Mouse (Mus musculus) lung, adult 2 months (tissue): Measurements from ENCODE around the gene Fam213b. TPM values are rescaled to one million over a fixed set of nuclear protein-coding genes. Genes with fewer than 3 reads are reported as not detected.
A peak's percentile ranks its signal among the peaks of the same experiment; 100 is the strongest.

ENCODE experiments used
- DNase-seq: peaks from one replicate; pipeline ENCODE4 v3.0.0; 2022
- H3K4me1 ChIP-seq: fragments of 200-500 bp; 2 replicates; pipeline ENCODE4 v1.6.1; 2011; ENCODE audit warnings: low read length; ENCODE audit not compliant: control insufficient read depth, insufficient read depth
- H3K4me3 ChIP-seq: fragments of 200-500 bp; replicated peaks from 2 replicates; pipeline ENCODE3; 2011; ENCODE audit warnings: low read depth, mild to moderate bottlenecking, control low read depth, low read length; ENCODE audit errors: extremely low read depth
- CTCF ChIP-seq: fragments of 200-500 bp; IDR thresholded peaks from 2 replicates; pipeline ENCODE4 v1.5.1; 2011; ENCODE audit warnings: mild to moderate bottlenecking, low read length, control low read depth; ENCODE audit not compliant: insufficient read depth
- POLR2A ChIP-seq: fragments of 200-500 bp; IDR thresholded peaks from 2 replicates; pipeline ENCODE4 v1.6.1; 2011; ENCODE audit warnings: low read depth, mild to moderate bottlenecking, control low read depth, low read length, borderline replicate concordance; ENCODE audit errors: extremely low read depth
- WGBS: fragments of 180-500 bp; shearing (Covaris S2); methylation state at CpG from one replicate; pipeline ENCODE4 v1.1.7; 2018; 5-methylcytosine and 5-hydroxymethylcytosine counted together
- polyA plus RNA-seq: library from polyadenylated mRNA; depleted of rRNA; stranded (reverse); fragments of >200 nt; gene quantifications from 2 replicates; pipeline ENCODE4 v1.2.3, GENCODE M21; 2012

Fam213b gene
- polyA plus RNA-seq, 1 experiment, result 14.8 TPM

DNA sequence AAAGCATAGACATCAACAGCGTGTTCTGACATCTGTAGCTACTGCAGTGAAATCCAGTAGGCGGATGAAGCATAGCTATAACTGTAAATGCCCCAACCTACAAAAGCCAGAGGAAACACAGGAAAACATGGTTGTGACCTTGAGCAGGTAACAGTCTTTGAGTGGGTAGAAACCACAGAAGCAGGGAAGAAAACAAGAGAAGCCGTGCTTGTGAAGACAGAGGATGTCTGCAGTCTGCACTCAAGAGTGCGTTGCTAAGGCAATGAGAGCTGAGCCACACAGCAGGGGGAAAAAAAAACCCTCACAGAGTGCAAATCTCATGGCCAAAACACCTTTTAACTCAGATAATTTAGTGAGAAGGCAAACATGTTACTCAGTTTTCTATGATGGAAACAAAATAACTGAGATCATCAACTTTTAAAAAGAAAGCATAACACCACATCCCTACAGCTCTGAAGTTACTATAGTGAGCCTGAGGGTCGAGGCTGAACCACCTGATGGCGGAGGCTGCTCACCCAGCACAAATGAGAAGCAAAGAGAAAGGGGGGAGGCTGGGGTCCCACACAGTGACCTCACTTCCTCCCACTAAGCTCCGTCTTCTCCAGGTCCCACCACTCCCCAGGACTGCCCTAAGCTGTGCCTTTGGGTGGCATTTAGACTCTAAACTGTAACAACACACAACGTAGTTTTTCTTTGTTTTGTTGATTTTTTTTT is 37.8 kb upstream of the Fam213b start:
- 51% methylated on average over 8 of the region's 8 CpGs for WGBS
- TF ChIP-seq POLR2A (no peak), CTCF (no peak)
- no peak for DNase-seq
- Histone ChIP-seq H3K4me1 (no peaks in the 10 kb centered on the region), H3K4me3 (no peak overlapping the region)

DNA sequence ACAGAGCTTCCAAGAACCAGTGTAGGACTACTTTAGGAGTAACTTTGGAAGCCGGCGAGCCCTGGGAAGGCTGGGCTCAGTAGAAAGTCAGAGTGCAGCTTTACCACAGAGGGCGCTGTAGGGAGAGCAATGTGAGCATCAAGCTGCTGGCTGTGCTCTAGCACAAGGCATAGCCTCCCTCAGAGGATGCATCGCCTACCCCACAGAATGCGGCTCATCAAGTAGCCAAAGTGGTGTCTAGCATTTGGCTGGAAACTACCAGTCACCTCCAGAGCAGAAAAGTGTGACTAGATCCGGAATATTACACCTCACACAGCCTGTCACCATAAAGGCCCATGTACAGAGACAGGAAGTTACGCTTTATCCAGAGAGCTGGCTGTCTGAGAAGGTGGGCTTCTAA is 36.9 kb upstream of the Fam213b start:
- WGBS, result 84% methylated on average over 7 of the region's 7 CpGs
- no peak for DNase-seq
- TF ChIP-seq CTCF (no peak), POLR2A (no peak)

DNA sequence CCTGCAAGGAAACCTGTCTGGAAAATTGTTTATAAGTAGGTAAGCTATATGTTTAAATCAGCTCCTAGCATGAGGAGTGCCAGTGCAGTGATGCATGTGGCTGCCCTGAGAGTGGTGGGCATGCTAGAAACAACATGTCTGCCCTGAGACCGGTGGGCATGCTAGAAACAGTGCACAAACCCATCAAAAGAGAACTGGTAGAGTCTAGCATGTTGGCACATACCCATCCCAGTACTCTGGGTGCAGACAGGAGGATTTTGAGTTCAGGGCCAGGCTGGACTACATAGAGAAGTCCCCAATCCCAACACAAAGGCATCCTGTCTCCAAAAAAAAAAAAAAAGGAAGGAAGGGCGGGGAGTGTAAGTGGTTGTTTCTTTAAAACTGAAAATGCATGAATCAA is 35.9 kb upstream of the Fam213b start:
- DNase-seq, result no peak
- WGBS, result 71% methylated on average over 2 of the region's 2 CpGs
- no peaks in the 10 kb centered on the region for H3K4me1 ChIP-seq
- no peak for TF ChIP-seq CTCF
- no peak for TF ChIP-seq POLR2A
- no peak overlapping the region for H3K4me3 ChIP-seq

More for the DNA sequence above, 36.9 kb upstream of the Fam213b start:
- no peak overlapping the region for H3K4me3 ChIP-seq
- no peaks in the 10 kb centered on the region for H3K4me1 ChIP-seq

DNA sequence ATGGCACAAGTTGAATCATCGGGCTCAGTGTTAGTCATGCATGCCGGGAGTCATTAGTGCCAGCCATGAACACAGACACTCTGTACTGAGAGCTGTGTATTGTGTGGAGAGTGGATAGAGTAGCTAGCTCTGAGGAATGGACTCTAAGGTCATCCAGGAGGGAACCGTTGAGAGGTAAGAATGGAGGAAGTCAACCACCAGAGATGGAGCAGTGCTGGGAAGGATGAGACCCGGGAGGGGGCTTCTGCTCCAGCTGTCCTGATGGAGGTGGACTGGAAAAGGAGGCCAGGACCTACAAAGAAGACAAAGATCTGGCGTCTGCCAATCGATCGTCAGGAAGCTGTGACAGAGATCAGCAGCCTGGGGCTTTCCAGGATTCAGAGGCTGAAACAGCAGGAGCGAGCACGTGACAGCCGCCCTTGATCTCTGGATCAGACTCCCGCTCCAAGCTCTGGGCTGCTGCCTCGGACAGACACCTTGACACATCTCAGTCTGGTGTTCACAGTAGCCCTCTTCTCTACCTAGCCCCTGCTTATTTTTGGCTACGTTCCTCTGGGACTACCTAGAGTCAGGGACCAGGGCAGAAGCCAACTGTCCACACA is 34.5 kb upstream of the Fam213b start:
- WGBS, result 66% methylated on average over 13 of the region's 13 CpGs
- H3K4me3 ChIP-seq, result no peak overlapping the region
- H3K4me1 ChIP-seq, result peaks cover 4% of the 10 kb centered on the region
- TF ChIP-seq POLR2A, result no peak
- DNase-seq, result no peak

DNA sequence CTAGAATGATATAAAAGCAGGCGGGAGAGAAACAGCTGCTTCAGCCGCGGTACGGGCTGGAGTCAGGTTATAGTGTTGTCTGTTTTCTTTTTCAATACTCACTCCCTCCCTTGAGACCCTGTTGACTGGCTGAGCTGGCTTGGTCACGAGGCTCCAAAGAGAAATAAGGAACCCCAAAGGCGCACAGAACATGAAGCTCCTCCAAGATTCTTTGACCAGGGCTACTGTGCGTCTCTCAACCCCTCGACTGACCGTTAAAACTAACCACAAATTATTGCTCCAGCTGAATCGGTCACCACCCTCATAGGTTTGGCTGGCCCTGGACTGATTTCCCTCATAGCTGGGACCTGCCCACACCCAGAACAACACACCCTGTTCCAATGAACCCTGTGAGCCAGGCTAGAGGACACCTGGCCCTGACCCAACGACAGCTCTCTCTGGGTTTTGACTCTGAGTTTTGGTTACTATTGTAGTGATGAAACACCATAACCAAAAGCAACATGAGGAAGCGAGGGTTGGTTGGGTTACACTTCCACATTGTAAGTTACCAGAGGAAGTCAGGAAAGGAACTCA is 30.2 kb upstream of the Fam213b start:
- 72% methylated on average over 12 of the region's 12 CpGs for WGBS
- Histone ChIP-seq H3K4me1 (peaks cover 6% of the 10 kb centered on the region), H3K4me3 (no peak overlapping the region)
- TF ChIP-seq POLR2A (no peak), CTCF (no peak)
- DNase-seq, result no peak

DNA sequence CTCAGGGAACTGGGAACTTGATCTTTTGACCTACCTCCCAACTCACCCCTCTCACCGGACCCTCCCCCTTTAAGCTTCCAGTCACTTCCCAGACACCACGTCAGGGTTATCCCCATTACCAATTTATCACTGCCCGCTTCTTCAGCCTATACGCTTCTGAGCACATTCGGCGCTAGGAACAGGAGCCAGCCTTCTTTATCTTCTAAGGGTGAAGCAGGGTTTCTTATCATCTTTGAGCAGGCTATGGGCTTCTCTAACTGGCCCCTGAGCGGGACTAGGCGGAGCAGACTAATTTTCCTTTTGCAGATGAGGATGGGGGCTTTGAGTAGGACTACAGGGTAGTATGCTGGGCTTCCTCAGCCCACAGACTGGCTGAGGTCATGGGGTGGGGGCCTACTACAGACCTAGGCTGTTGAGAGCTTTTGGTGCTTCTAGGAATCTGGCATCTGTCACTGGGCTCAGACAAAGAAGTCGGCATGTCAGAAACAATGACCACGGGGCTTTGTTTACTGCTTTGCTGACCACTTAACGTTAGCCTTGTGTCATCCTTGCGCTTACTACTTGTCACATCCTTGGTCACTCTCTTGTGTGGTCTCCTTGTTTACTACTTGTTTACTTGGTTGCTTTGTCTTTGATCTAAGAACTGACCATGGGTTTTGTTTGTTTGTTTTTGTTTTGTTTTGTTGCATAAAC is 29.6 kb upstream of the Fam213b start, which contains the start of gene Tnfrsf14:
TSS of gene Tnfrsf14 (minus strand) at position 169 of the 693 bp plus-strand sequence.
- DNase-seq, result no peak
- whole genome bisulfite sequencing, result 29% methylated on average over 12 of the region's 12 CpGs
- no peak for TF ChIP-seq POLR2A
- no peak for TF ChIP-seq CTCF
- Histone ChIP-seq H3K4me1 (peaks cover 6% of the 10 kb centered on the region), H3K4me3 (peak within 1 kb of the TSS; percentile 46)

DNA sequence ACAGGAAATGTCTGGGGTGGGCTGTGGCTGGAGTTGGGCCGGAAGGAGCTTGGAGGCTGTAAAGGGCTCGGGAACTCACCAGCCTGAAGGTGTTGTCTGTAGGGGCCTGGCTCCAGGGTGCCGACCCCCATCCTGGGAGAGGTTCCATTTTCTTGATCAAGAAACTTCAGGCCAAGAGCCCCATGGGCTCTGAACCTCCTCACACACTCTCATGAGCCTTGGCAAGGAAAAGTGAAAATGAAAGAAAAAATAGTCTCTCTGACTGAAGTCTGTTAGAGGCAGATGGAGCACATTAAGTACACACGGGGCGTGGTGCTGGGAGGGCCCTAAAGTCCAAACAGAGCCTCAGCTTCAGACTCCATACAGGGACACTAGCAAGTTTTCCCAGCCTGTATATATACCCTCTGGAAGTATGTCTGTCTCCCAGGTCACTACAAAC is 29.0 kb upstream of the Fam213b start:
- peaks cover 6% of the 10 kb centered on the region for H3K4me1 ChIP-seq
- TF ChIP-seq CTCF (no peak), POLR2A (peak; percentile 14; the same call in 1 of the 2 replicates)
- H3K4me3 ChIP-seq, result peak overlapping the region; percentile 46
- peak; percentile 53 for DNase-seq
- 8% methylated on average over 5 of the region's 5 CpGs for WGBS

DNA sequence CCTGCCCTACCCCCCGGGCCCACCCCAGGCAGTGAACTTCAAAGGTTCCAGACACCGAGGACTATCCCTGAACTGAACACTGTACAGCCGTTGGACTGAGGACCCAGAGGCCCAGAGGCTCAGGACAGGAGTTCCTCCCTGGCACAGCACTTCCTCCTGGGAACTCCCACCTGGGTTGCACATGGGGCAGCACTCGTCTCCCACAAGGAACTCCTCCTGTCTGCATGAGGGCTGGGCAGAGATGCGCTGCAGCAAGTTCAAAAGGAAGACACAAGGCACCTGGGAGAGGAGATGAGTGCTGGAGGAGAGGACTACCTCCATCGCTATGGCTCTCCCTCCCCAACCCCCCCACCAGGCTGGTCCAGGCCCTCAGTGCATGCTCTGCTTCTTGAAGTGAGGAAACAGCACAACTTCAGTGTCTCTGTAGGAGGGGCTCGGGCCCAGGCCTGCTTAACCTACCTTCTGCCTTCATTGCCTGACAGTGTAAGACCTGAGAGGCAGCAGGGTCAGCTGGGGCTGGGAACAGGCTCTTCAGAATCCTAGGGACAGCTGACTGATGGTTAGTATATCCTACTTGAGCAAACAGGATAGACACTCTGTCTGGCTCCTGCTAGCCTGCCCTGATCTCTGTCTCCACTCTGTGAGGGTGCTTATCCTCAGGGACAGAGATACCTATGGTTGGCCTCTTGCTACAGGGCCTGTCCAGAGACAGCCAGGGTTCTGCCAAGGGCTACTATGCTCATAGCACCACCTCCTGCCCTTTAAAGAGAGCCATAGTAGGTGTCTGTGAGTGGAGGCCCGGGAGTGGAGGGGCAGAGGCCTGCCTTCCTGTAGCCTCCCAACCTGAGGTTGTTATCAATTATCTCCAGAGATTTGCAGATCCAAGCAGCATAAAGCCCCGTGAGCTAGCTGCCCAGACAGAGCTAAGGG is 28.3 kb upstream of the Fam213b start:
- Histone ChIP-seq H3K4me3 (peak overlapping the region; percentile 46), H3K4me1 (peaks cover 6% of the 10 kb centered on the region)
- 41% methylated on average over 9 of the region's 9 CpGs for WGBS
- peak; percentile 18 for DNase-seq
- TF ChIP-seq CTCF (no peak), POLR2A (no peak)

DNA sequence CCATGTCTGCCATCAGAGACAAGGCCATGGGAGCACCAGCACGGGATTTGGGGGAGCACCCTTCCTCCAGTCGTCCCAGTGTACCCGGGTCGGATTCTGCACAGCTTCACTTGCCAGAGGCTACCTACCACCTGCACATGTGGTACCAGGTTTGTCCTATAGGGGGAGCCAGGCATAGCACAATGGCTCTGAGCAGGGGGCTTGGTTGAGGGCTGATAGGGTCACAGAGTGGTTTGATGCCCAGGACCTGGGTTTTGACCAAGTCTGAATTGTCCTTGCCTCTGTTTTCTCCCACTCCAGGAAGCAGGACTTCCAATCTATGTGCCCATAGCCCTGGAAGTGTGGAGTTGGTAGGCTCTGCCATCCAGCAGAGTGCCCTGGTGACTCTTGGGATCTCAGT is 26.5 kb upstream of the Fam213b start:
- DNase-seq, result no peak
- WGBS, result 59% methylated on average over 4 of the region's 4 CpGs
- no peak for TF ChIP-seq POLR2A
- TF ChIP-seq CTCF, result peak; percentile 59
- Histone ChIP-seq H3K4me1 (peaks cover 6% of the 10 kb centered on the region), H3K4me3 (no peak overlapping the region)
